Mouse (Mus musculus) forebrain, embryonic 16.5 days (tissue): ENCODE data around the gene Ndrg3. TPM values are rescaled to one million over a fixed set of nuclear protein-coding genes. Genes with fewer than 3 reads are reported as not detected.

Experiments
- ATAC-seq: fragments of 200-750 bp; cut with Nextera tagmentation; 2 replicates; pipeline ENCODE4 v1.8.0; 2017; ENCODE audit warnings: mild to moderate bottlenecking, moderate library complexity
- H3K27ac ChIP-seq: fragments of 300-500 bp; sonication (generic); 2 replicates; pipeline ENCODE4 v1.5.1; 2014; ENCODE audit warnings: low read length, control low read depth
- H3K27me3 ChIP-seq: fragments of 300-500 bp; sonication (generic); replicated peaks from 2 replicates; pipeline ENCODE4 v1.6.1; 2014; ENCODE audit warnings: low read length; ENCODE audit not compliant: control insufficient read depth, insufficient read depth
- H3K36me3 ChIP-seq: fragments of 300-500 bp; sonication (generic); 2 replicates; pipeline ENCODE4 v1.6.1; 2014; ENCODE audit not compliant: control insufficient read depth, insufficient read depth
- H3K4me1 ChIP-seq: fragments of 300-500 bp; sonication (generic); replicated peaks from 2 replicates; pipeline ENCODE4 v1.6.1; 2014; ENCODE audit warnings: low read length; ENCODE audit not compliant: control insufficient read depth, insufficient read depth
- H3K4me2 ChIP-seq: fragments of 300-500 bp; sonication (generic); 2 replicates; pipeline ENCODE4 v1.6.1; 2014; ENCODE audit warnings: mild to moderate bottlenecking, low read length, control low read depth
- H3K4me3 ChIP-seq: fragments of 300-500 bp; sonication (generic); replicated peaks from 2 replicates; pipeline ENCODE4 v1.5.1; 2014; ENCODE audit warnings: mild to moderate bottlenecking, low read length, control low read depth
- H3K9ac ChIP-seq: fragments of 300-500 bp; sonication (generic); replicated peaks from 2 replicates; pipeline ENCODE4 v1.6.1; 2014; ENCODE audit warnings: low read depth, low read length, control low read depth
- H3K9me3 ChIP-seq: fragments of 300-500 bp; sonication (generic); 2 replicates; pipeline ENCODE4 v1.6.1; 2016; ENCODE audit warnings: low read length; ENCODE audit not compliant: control insufficient read depth
- WGBS: fragments of 180-500 bp; shearing (Covaris S2); extraction: QIAGEN DNeasy Blood & Tissue Kit; methylation state at CpG from one replicate; pipeline ENCODE4 v1.1.7; 2014; 5-methylcytosine and 5-hydroxymethylcytosine counted together
- polyA plus RNA-seq: library from polyadenylated mRNA; unstranded; fragments of >200 nt; fragmentation: Nextera tagmentation; extraction: Ambion mirVana; gene quantifications from 2 replicates; pipeline ENCODE4 v1.2.1, GENCODE M21; 2015

Ndrg3 gene
- polyA plus RNA-seq, 1 experiment from 2014 or later, result 150 TPM

DNA sequence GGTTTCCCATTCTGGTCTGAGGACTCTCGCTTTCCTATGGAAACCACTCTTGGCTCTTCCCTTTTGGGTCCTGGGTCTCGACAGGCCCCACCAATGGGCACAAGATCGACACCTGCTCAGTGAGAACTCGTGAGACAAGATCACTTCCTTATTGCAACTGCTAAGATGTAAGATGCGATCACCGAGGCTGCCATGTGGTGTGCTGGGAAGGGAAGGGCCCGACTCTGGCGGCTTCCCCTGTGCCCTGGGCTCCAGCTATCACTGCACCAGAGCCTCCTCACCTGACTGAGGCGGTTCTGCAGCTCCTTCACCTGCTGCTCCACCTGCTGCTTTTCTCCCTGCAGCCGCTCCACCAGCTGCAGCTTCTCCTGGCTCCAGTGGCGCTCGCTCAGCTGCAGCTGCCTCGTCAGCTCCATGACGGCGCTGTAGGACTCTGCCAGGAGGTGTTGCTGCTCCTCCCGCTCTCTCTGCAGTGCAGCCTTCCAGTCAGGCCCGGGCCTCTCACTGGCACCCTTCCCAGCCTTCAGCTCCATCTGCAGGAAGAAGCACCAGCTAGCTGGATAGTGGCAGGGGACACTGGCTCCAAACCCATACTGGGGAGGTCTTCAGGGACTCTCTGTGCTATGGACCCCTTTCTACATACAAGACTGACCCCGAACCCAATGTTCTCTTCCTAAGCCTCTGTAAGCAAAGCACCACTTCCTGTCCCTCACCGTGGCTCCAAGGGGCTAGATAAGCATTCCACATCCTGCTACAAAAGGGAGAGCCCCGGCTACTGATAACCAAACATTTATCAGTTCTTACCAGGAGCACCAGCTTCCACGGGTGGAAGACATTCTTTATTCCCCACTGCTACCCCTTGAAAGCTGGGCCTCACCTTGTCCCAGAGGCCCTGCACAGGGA lies 35.5 kb upstream of the Ndrg3 start:
- no peak for ATAC-seq
- Histone ChIP-seq H3K9ac (no peak overlapping the region), H3K4me2 (no peak overlapping the region), H3K27ac (no peak overlapping the region), H3K9me3 (0 out of 2 replicates have a peak, but pooled peaks cover 5% of the 10 kb centered on the region), H3K27me3 (no peaks in the 10 kb centered on the region), H3K36me3 (peaks cover 75% of the 10 kb centered on the region), H3K4me1 (no peaks in the 10 kb centered on the region), H3K4me3 (no peak overlapping the region)
- 83% methylated on average over 21 of the region's 21 CpGs for WGBS

DNA sequence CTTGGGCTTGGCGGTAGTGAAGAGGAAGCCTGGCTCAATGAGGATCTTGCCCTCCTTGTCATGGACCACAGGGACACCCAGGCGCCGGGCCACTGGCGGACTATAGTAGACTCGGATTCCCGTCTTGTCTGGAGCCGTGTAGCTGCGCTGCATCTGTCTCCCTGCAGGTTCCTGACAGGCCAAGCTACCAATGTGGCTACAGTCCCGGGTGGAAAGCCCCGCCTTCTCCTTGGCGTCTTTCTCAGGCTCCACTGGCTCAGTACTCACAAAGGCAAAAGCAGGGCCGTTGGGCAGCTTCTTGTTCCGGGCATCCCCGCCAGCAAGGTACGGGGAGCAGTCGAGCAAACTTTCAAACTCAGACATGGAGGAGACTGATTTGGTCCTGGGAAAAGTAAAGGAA lies 29.3 kb upstream of the Ndrg3 start:
- H3K27me3 ChIP-seq, result no peaks in the 10 kb centered on the region
- no peak for ATAC-seq

DNA sequence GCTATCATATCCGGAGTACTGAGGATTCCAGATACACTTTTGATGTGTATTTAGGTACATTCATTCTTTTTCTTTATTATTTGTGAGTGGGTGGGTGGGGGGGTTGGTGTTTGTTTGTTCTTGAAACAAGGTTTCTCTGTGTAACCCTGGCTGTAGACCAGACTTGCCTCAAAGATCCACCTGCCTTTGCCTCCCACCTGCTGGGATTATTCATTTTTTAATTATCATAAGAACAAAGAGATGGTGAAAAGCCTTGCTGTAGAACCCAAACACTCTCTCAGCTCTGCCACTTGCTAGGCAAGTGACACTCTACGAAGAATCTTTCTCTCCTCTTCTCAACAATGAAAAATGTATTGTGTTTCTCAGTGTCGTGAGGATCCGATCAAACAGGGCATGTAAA lies 27.4 kb upstream of the Ndrg3 start:
- Histone ChIP-seq H3K36me3 (peaks cover 57% of the 10 kb centered on the region), H3K27ac (no peak overlapping the region), H3K9me3 (no peaks in the 10 kb centered on the region), H3K4me2 (no peak overlapping the region), H3K4me3 (no peak overlapping the region), H3K27me3 (no peaks in the 10 kb centered on the region), H3K9ac (no peak overlapping the region), H3K4me1 (no peaks in the 10 kb centered on the region)
- WGBS, result 80% methylated on average over 4 of the region's 4 CpGs
- ATAC-seq, result no peak

More for the DNA sequence above, 29.3 kb upstream of the Ndrg3 start:
- H3K9me3 ChIP-seq, result 0 out of 2 replicates have a peak, but pooled peaks cover 5% of the 10 kb centered on the region
- no peak overlapping the region for H3K9ac ChIP-seq
- 93% methylated on average over 16 of the region's 16 CpGs for WGBS
- no peak overlapping the region for H3K4me3 ChIP-seq
- no peak overlapping the region for H3K27ac ChIP-seq
- H3K4me2 ChIP-seq, result no peak overlapping the region
- H3K36me3 ChIP-seq, result peaks cover 65% of the 10 kb centered on the region
- H3K4me1 ChIP-seq, result no peaks in the 10 kb centered on the region

DNA sequence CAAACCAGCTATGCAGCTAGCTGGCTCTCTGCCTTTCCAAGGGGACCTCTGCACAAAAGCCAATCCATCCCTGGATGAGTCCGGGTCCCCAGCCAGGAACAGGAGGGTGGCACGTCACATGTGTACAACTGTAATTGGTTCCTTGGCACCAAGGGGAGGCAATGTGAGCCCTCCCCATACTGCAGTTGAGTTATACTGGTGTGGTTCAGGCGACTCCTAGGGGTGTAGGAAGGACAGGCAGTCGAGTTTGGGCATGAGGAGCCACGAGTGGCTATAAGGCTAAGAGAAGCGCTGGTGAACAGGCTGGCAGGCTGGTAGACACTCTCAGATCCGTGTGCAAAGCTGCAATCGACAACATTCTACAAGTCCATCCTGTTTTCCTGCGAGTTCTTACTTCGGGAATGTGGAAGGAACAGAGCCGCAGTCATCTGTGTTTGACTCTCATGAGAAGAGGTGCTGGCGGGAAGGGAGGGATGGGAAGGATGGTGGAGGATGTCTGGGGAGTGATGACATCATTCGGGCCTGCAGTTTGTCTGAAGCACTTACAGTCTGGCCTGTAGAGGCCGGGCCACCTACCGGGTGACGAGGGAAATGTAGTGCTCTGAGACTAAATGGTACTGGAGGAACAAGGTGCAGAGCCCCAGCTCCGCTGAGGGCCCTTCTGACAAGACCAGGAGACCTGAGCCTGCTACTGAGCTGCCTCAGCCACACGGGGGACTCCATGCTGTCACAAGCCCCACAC lies 24.8 kb upstream of the Ndrg3 start:
- Histone ChIP-seq H3K36me3 (peaks cover 35% of the 10 kb centered on the region), H3K9me3 (no peaks in the 10 kb centered on the region), H3K27me3 (no peaks in the 10 kb centered on the region), H3K27ac (no peak overlapping the region), H3K9ac (no peak overlapping the region), H3K4me2 (no peak overlapping the region), H3K4me3 (no peak overlapping the region), H3K4me1 (no peaks in the 10 kb centered on the region)
- 85% methylated on average over 18 of the region's 18 CpGs for WGBS
- no peak for ATAC-seq

DNA sequence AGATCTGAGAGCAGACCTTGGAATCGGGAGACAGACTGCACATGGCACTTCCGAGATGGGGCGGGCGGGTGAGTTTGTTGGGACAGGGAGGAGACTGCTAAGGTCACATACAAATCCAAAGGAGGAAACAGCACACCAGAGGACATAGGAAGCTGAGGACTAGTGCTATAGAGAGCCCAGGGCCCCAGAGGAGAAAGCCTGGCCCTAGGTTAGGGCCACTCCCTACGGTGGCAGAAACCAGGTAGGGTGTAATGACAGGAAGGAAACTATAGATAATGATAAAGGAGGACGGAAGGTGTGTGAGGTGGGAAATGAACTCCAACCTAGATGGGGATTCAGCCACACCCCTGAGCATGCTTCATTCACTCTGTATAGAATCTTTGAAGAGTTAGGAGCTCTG lies 20.5 kb upstream of the Ndrg3 start:
- Histone ChIP-seq H3K9ac (no peak overlapping the region), H3K27ac (no peak overlapping the region), H3K9me3 (no peaks in the 10 kb centered on the region), H3K4me2 (no peak overlapping the region), H3K4me1 (peaks cover 2% of the 10 kb centered on the region), H3K4me3 (no peak overlapping the region), H3K36me3 (peaks cover 9% of the 10 kb centered on the region), H3K27me3 (no peaks in the 10 kb centered on the region)
- ATAC-seq, result no peak
- WGBS, result 94% methylated on average over 6 of the region's 6 CpGs

DNA sequence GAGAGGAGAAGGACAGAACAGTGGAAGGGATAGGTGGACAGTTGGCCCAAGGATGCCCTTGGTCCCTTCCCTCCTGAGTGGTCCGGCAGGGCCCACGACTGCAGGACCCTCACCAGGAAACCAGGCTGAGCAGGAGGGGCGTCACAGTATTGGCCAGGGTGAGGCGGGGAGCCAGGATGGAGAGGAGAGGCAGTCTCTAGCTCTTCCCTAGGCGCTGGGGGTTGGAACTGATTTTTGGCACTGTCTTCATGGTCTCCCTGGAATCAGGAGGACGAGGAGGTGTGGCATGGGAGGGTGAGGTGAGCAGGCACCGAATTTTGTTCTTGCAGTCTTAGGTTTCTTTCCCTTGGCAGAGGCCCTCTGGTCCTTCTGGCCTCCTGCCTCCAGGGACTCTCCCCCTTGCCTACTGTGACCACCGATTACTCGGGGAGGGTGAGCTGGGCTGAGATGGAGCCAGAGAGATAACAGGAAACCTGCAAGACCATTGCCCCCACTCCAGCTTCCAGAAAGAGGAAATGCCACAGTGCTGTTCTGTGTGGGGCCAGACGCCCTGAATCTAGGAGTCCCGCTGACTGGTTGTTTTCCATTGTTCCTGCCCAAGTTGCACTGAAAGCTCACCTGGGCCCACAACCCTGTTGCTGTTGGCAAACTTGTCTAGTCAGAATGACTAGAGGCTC lies 18.9 kb upstream of the Ndrg3 start:
- Histone ChIP-seq H3K27ac (no peak overlapping the region), H3K27me3 (no peaks in the 10 kb centered on the region), H3K9me3 (no peaks in the 10 kb centered on the region), H3K36me3 (peaks cover 4% of the 10 kb centered on the region), H3K9ac (no peak overlapping the region), H3K4me3 (no peak overlapping the region), H3K4me1 (peaks cover 13% of the 10 kb centered on the region), H3K4me2 (no peak overlapping the region)
- WGBS, result 65% methylated on average over 11 of the region's 11 CpGs
- no peak for ATAC-seq

DNA sequence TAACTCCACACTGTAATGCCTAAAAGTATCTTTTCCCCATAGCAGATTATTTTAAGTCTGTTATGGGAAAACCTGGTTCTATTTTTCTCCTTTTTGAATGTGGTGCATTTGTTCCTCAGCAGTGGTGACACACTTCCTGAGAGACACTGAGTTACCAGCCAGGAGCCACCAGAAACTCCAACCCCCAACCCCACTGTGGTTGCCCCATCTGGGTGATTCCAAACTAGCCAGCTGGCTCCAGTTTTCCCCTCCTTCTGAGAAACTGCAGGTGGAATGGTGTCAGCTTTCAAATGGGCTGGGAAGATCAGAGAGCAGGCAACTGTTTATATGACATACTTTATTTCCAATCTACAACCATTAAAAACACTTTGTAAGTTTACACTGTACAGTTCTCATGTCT lies 18.3 kb upstream of the Ndrg3 start:
- Histone ChIP-seq H3K27ac (no peak overlapping the region), H3K4me3 (no peak overlapping the region), H3K4me2 (no peak overlapping the region), H3K36me3 (no peaks in the 10 kb centered on the region), H3K9me3 (no peaks in the 10 kb centered on the region), H3K27me3 (no peaks in the 10 kb centered on the region), H3K4me1 (peaks cover 13% of the 10 kb centered on the region), H3K9ac (no peak overlapping the region)
- ATAC-seq, result no peak

DNA sequence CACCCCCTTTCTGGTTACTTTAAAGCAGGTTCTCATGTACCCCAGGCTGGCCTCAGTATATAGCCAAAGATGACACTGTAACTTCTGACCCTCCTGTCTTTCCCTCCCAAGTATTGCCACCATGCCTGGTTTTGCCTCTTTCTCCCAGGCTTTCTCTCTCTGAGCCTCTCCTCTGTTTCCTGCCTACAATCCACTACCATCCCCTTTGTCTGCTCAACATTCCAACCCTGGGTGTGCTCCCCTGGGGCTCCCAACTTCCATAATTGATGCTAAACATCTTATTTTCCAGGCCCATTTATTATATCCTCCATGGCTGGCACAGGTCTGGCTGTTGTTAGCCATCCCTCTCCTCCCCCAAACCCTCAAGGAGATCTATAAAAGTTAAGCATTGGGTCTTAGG lies 16.7 kb upstream of the Ndrg3 start:
- Histone ChIP-seq H3K9me3 (no peaks in the 10 kb centered on the region), H3K4me3 (no peak overlapping the region), H3K27me3 (no peaks in the 10 kb centered on the region), H3K9ac (no peak overlapping the region), H3K36me3 (no peaks in the 10 kb centered on the region), H3K4me2 (no peak overlapping the region), H3K27ac (no peak overlapping the region), H3K4me1 (peaks cover 13% of the 10 kb centered on the region)
- ATAC-seq, result no peak

DNA sequence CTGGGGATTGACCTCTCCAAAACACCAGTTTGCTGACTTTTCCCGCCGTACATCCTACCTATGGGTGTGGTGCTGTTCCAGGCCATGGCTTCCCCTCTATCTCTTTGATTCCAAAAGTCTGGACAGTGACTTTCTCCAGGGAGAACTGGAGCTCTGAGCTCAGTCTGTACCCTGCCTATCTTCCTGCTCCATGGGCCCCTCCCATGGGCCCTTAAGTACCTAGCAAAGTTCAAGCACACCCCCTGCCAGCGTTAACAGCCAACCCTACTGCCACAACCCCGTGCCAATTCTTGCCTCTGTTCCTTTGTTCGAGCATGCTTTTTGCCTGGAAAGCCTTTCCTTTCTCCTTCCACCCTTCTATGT lies 15.4 kb upstream of the Ndrg3 start:
- no peaks in the 10 kb centered on the region for H3K36me3 ChIP-seq
- H3K27ac ChIP-seq, result peak overlapping the region; percentile 65
- peak overlapping the region; percentile 75 for H3K4me2 ChIP-seq
- peak overlapping the region; percentile 52 for H3K4me3 ChIP-seq
- peak overlapping the region; percentile 72 for H3K9ac ChIP-seq
- no peaks in the 10 kb centered on the region for H3K9me3 ChIP-seq
- ATAC-seq, result peak; percentile 45
- peaks cover 13% of the 10 kb centered on the region for H3K4me1 ChIP-seq
- H3K27me3 ChIP-seq, result no peaks in the 10 kb centered on the region
- 24% methylated on average over 5 of the region's 5 CpGs for WGBS
